Mouse (Mus musculus): Measurements from ENCODE around the gene Znrd1. TPM values are rescaled to one million over a fixed set of nuclear protein-coding genes. Genes with fewer than 3 reads are reported as not detected.

Gene Znrd1
- 19.3 and 23.7 TPM in 2 replicates for polyA plus RNA-seq (2015; fragmentation: Nextera tagmentation; extraction: Ambion mirVana)

- under 1% methylated on average over 46 of the region's 46 CpGs for WGBS (ENCODE audit: insufficient replicate concordance)
- ATAC-seq, result peak; percentile 99
- TF ChIP-seq CTCF (IDR thresholded peaks at IDR 0.05; ENCODE audit: low read depth) (no peak), EP300 (IDR thresholded peaks at IDR 0.05; ENCODE audit: low read depth) (peak; percentile 64)
Measured at GRCm38 (mm10) chr17:36957999-36958743, at the start of gene Znrd1, which contains the start of gene Znrd1as. Znrd1 (minus strand) TSS chr17:36958559. Znrd1as (plus strand) TSS chr17:36958592.

GRCm38 (mm10) chr17:37003366-37003765 is 45.0 kb upstream of the Znrd1 start:
- H3K36me3 ChIP-seq (replicated peaks; ENCODE audit: insufficient read depth, low read length), result no peaks in the 10 kb centered on the region
- WGBS (ENCODE audit: insufficient replicate concordance), result 53% methylated on average over 4 of the region's 4 CpGs
- peaks cover 6% of the 10 kb centered on the region for H3K4me1 ChIP-seq (ENCODE audit: insufficient read depth)
- no peak overlapping the region for H3K9ac ChIP-seq (replicated peaks)
- TF ChIP-seq EP300 (IDR thresholded peaks at IDR 0.05; ENCODE audit: low read depth), result no peak
- TF ChIP-seq CTCF (IDR thresholded peaks at IDR 0.05; ENCODE audit: low read depth), result no peak
- DNase-seq (no peak), ATAC-seq (no peak)
- no peaks in the 10 kb centered on the region for H3K9me3 ChIP-seq (ENCODE audit: low read length)
- H3K27ac ChIP-seq (ENCODE audit: low read depth), result no peak overlapping the region
- peak overlapping the region; percentile 75 for H3K4me2 ChIP-seq (ENCODE audit: low read depth, low read length)
- H3K4me3 ChIP-seq (ENCODE audit: low read depth, low read length), result no peak overlapping the region
- H3K27me3 ChIP-seq (ENCODE audit: insufficient read depth, low read length), result peaks cover 9% of the 10 kb centered on the region

More at GRCm38 (mm10) chr17:36957999-36958743, at the start of gene Znrd1, which contains the start of gene Znrd1as:
- H3K36me3 ChIP-seq (replicated peaks; ENCODE audit: insufficient read depth, low read length), result 0 out of 2 replicates have a peak, but pooled peaks cover 7% of the 10 kb centered on the region
- peaks cover 13% of the 10 kb centered on the region for H3K4me1 ChIP-seq (ENCODE audit: insufficient read depth)
- H3K9me3 ChIP-seq (ENCODE audit: low read length), result no peaks in the 10 kb centered on the region
- no peaks in the 10 kb centered on the region for H3K27me3 ChIP-seq (ENCODE audit: insufficient read depth, low read length)
- peak within 1 kb of the TSS; percentile 78 for H3K4me2 ChIP-seq (ENCODE audit: low read depth, low read length)
- peak within 1 kb of the TSS; percentile 59 for H3K4me3 ChIP-seq (ENCODE audit: low read depth, low read length)
- H3K9ac ChIP-seq (replicated peaks), result peak within 1 kb of the TSS; percentile 68
- H3K27ac ChIP-seq (ENCODE audit: low read depth), result peak within 1 kb of the TSS; percentile 76
- DNase-seq, result peak; percentile 94

- Histone ChIP-seq H3K9me3 (ENCODE audit: low read length) (no peaks in the 10 kb centered on the region), H3K4me3 (ENCODE audit: low read depth, low read length) (peak overlapping the region; percentile 48), H3K27ac (ENCODE audit: low read depth) (peak overlapping the region; percentile 51), H3K27me3 (ENCODE audit: insufficient read depth, low read length) (peaks cover 9% of the 10 kb centered on the region), H3K4me2 (ENCODE audit: low read depth, low read length) (peak overlapping the region; percentile 75), H3K36me3 (replicated peaks; ENCODE audit: insufficient read depth, low read length) (no peaks in the 10 kb centered on the region), H3K9ac (replicated peaks) (peak overlapping the region; percentile 54), H3K4me1 (ENCODE audit: insufficient read depth) (peaks cover 6% of the 10 kb centered on the region)
- 2% methylated on average over 49 of the region's 49 CpGs for WGBS (ENCODE audit: insufficient replicate concordance)
- TF ChIP-seq EP300 (IDR thresholded peaks at IDR 0.05; ENCODE audit: low read depth) (no peak), CTCF (IDR thresholded peaks at IDR 0.05; ENCODE audit: low read depth) (no peak)
- DNase-seq (peak; percentile 32), ATAC-seq (peak; percentile 54)
Measured at GRCm38 (mm10) chr17:37002364-37003330, 44.3 kb upstream of the Znrd1 start.

DNA sequence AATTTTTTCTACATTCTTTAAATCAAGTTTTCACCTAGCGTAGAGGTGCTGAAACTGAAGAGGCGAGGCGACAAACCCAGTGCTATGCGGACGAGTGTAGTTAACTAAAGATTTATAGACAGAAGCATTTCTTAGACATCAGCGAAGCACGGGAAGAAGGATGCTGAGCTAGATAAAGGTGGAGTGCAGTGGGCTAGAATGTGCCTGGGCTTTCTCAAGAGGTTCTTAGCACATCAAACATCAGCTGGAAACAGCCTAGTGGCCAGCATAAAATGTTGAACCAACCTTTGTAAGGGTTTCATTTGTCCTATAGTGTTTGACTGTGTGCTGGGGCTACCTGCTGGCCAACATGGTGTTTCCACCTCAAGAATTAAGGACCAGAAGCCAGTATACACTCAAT is 42.5 kb upstream of the Znrd1 start, which contains the start of gene Zfp57:
Gene Zfp57, plus strand, starts transcription at position 301 of the 400 bp plus-strand sequence.
- 86% methylated on average over 7 of the region's 7 CpGs for WGBS (ENCODE audit: insufficient replicate concordance)
- Histone ChIP-seq H3K27ac (ENCODE audit: low read depth) (no peak within 1 kb of the TSS), H3K4me2 (ENCODE audit: low read depth, low read length) (no peak within 1 kb of the TSS), H3K9me3 (ENCODE audit: low read length) (no peaks in the 10 kb centered on the region), H3K4me3 (ENCODE audit: low read depth, low read length) (no peak within 1 kb of the TSS), H3K9ac (replicated peaks) (no peak within 1 kb of the TSS), H3K4me1 (ENCODE audit: insufficient read depth) (peaks cover 6% of the 10 kb centered on the region), H3K27me3 (ENCODE audit: insufficient read depth, low read length) (peaks cover 9% of the 10 kb centered on the region), H3K36me3 (replicated peaks; ENCODE audit: insufficient read depth, low read length) (no peaks in the 10 kb centered on the region)
- DNase-seq, result no peak
- no peak for TF ChIP-seq CTCF (IDR thresholded peaks at IDR 0.05; ENCODE audit: low read depth)
- no peak for TF ChIP-seq EP300 (IDR thresholded peaks at IDR 0.05; ENCODE audit: low read depth)
- ATAC-seq, result no peak

DNA sequence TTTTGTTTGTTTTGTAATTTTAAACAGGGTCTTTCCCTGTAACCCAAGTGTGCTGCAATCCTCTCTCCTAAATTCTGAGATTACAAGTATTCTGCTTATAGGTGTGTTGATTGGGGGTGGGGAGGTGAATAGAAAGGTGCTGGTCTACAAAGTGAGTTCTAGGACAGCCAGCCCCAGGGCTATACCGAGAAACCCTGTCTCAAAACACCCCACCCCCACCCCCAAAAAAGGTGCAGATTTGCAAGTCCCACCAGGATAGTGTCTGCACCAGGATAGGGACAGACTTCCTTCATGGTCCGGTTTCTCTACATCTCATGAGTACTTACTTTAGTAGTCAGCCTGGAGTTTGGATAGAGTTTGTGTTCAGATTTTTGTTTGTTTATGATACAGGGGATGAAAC is 40.1 kb upstream of the Znrd1 start:
- Histone ChIP-seq H3K4me1 (ENCODE audit: insufficient read depth) (peaks cover 6% of the 10 kb centered on the region), H3K27ac (ENCODE audit: low read depth) (no peak overlapping the region), H3K4me3 (ENCODE audit: low read depth, low read length) (no peak overlapping the region), H3K9ac (replicated peaks) (no peak overlapping the region), H3K4me2 (ENCODE audit: low read depth, low read length) (no peak overlapping the region), H3K27me3 (ENCODE audit: insufficient read depth, low read length) (peaks cover 9% of the 10 kb centered on the region), H3K36me3 (replicated peaks; ENCODE audit: insufficient read depth, low read length) (no peaks in the 10 kb centered on the region), H3K9me3 (ENCODE audit: low read length) (no peaks in the 10 kb centered on the region)
- DNase-seq (no peak), ATAC-seq (no peak)
- WGBS (ENCODE audit: insufficient replicate concordance), result 70% methylated on average over 2 of the region's 2 CpGs
- no peak for TF ChIP-seq CTCF (IDR thresholded peaks at IDR 0.05; ENCODE audit: low read depth)
- no peak for TF ChIP-seq EP300 (IDR thresholded peaks at IDR 0.05; ENCODE audit: low read depth)

Measured in liver, postnatal 0 days (tissue).